Mouse (Mus musculus): ENCODE measurements at regions not wholly inside any gene's neighbourhood (a gene's known extent, or its start where the extent isn't known, plus 50 kb on each side); places are given as distances from the start of the nearest gene placed in this dataset.

GRCm38 (mm10) chrX:42342951-42343879 is 146.3 kb upstream of the Tex13c2 start:
- 0 out of 2 replicates have a peak overlapping the region, but pooled peaks have one; percentile 38 for H3K9ac ChIP-seq (ENCODE audit: insufficient read depth, low read depth, low read length, poor library complexity, severe bottlenecking)
- no peak for TF ChIP-seq CHD2 (IDR thresholded peaks at IDR 0.05; ENCODE audit: low read depth, low read length)
- TF ChIP-seq ZC3H11A (IDR thresholded peaks at IDR 0.05; ENCODE audit: borderline replicate concordance, low read depth, low read length): no peak
- TF ChIP-seq ZNF384 (IDR thresholded peaks at IDR 0.05; ENCODE audit: low read depth, low read length): no peak
- no peak for TF ChIP-seq MAFK (IDR thresholded peaks at IDR 0.05; ENCODE audit: insufficient read depth, low read depth, low read length)
- no peak for TF ChIP-seq HCFC1 (IDR thresholded peaks at IDR 0.05; ENCODE audit: borderline replicate concordance, insufficient read depth, low read length)
- H3K9me3 ChIP-seq (ENCODE audit: control insufficient read depth, insufficient read depth, low read depth, low read length): no peaks in the 10 kb centered on the region
- peaks cover 0 to 6% of the 10 kb centered on the region in 2 experiments; a peak in 2 of 4 replicates for H3K4me1 ChIP-seq (ENCODE audit: control insufficient read depth in 2 of 2, insufficient read depth in 2 of 2, low read length in 2 of 2, poor library complexity in 1 of 2)
- H3K27ac ChIP-seq (ENCODE audit: insufficient read depth, low read depth, low read length, poor library complexity, severe bottlenecking): peak overlapping the region; percentile 92
- DNase-seq (ENCODE audit: low read depth, low spot score): no peak
- H3K36me3 ChIP-seq (ENCODE audit: control insufficient read depth, insufficient read depth, low read length, poor library complexity, severe bottlenecking): no peaks in the 10 kb centered on the region
- in situ Hi-C loops (cut with MboI; ENCODE audit: low sequenced_read_pairs in 2 of 2, unreplicated experiment in 2 of 2): no loop called here
- no peak overlapping the region for H3K4me3 ChIP-seq (ENCODE audit: insufficient read depth in 1 of 2, low read depth in 1 of 2, low read length in 2 of 2, poor library complexity in 1 of 2, severe bottlenecking in 1 of 2)

GRCm38 (mm10) chrX:42352610-42353254 is 136.8 kb upstream of the Tex13c2 start:
- no peak overlapping the region for H3K4me3 ChIP-seq (ENCODE audit: insufficient read depth in 1 of 2, low read depth in 1 of 2, low read length in 2 of 2, poor library complexity in 1 of 2, severe bottlenecking in 1 of 2)
- no peaks in the 10 kb centered on the region for H3K4me1 ChIP-seq (ENCODE audit: control insufficient read depth in 2 of 2, insufficient read depth in 2 of 2, low read length in 2 of 2, poor library complexity in 1 of 2)
- DNase-seq (ENCODE audit: low read depth, low spot score): no peak
- TF ChIP-seq HCFC1 (IDR thresholded peaks at IDR 0.05; ENCODE audit: borderline replicate concordance, insufficient read depth, low read length) (no peak), ZC3H11A (IDR thresholded peaks at IDR 0.05; ENCODE audit: borderline replicate concordance, low read depth, low read length) (no peak), CHD2 (IDR thresholded peaks at IDR 0.05; ENCODE audit: low read depth, low read length) (no peak), ZNF384 (IDR thresholded peaks at IDR 0.05; ENCODE audit: low read depth, low read length) (no peak), MAFK (IDR thresholded peaks at IDR 0.05; ENCODE audit: insufficient read depth, low read depth, low read length) (no peak)
- in situ Hi-C loops (cut with MboI; ENCODE audit: low sequenced_read_pairs in 2 of 2, unreplicated experiment in 2 of 2): no loop called here
- no peaks in the 10 kb centered on the region for H3K36me3 ChIP-seq (ENCODE audit: control insufficient read depth, insufficient read depth, low read length, poor library complexity, severe bottlenecking)
- no peak overlapping the region for H3K9ac ChIP-seq (ENCODE audit: insufficient read depth, low read depth, low read length, poor library complexity, severe bottlenecking)
- H3K27ac ChIP-seq (ENCODE audit: insufficient read depth, low read depth, low read length, poor library complexity, severe bottlenecking): no peak overlapping the region
- H3K9me3 ChIP-seq (ENCODE audit: control insufficient read depth, insufficient read depth, low read depth, low read length): no peaks in the 10 kb centered on the region

- Histone ChIP-seq H3K27ac (ENCODE audit: insufficient read depth, low read depth, low read length, poor library complexity, severe bottlenecking) (no peak overlapping the region), H3K4me1 (ENCODE audit: control insufficient read depth in 2 of 2, insufficient read depth in 2 of 2, low read length in 2 of 2, poor library complexity in 1 of 2) (0 out of 4 replicates have a peak, but pooled peaks cover 0 to 3% of the 10 kb centered on the region in 2 experiments), H3K36me3 (ENCODE audit: control insufficient read depth, insufficient read depth, low read length, poor library complexity, severe bottlenecking) (no peaks in the 10 kb centered on the region), H3K9me3 (ENCODE audit: control insufficient read depth, insufficient read depth, low read depth, low read length) (no peaks in the 10 kb centered on the region), H3K4me3 (ENCODE audit: insufficient read depth in 1 of 2, low read depth in 1 of 2, low read length in 2 of 2, poor library complexity in 1 of 2, severe bottlenecking in 1 of 2) (no peak overlapping the region), H3K9ac (ENCODE audit: insufficient read depth, low read depth, low read length, poor library complexity, severe bottlenecking) (no peak overlapping the region)
- in situ Hi-C loops (cut with MboI; ENCODE audit: low sequenced_read_pairs in 2 of 2, unreplicated experiment in 2 of 2): no loop called here
- DNase-seq (ENCODE audit: low read depth, low spot score): no peak
- TF ChIP-seq HCFC1 (IDR thresholded peaks at IDR 0.05; ENCODE audit: borderline replicate concordance, insufficient read depth, low read length) (no peak), ZC3H11A (IDR thresholded peaks at IDR 0.05; ENCODE audit: borderline replicate concordance, low read depth, low read length) (no peak), MAFK (IDR thresholded peaks at IDR 0.05; ENCODE audit: insufficient read depth, low read depth, low read length) (no peak), CHD2 (IDR thresholded peaks at IDR 0.05; ENCODE audit: low read depth, low read length) (no peak), ZNF384 (IDR thresholded peaks at IDR 0.05; ENCODE audit: low read depth, low read length) (no peak)
These were observed 129.9 kb upstream of the Tex13c2 start for GRCm38 (mm10) chrX:42359381-42360172.

All from ES-E14 (cell line).